Mouse (Mus musculus) heart, postnatal 0 days (tissue): Measurements from ENCODE around the gene Zfp598. TPM values are rescaled to one million over a fixed set of nuclear protein-coding genes. Genes with fewer than 3 reads are reported as not detected.

Experiments
- ATAC-seq: fragments of 200-750 bp; cut with Nextera tagmentation; 2 replicates; pipeline ENCODE4 v1.8.0; 2017; ENCODE audit warnings: low read depth, moderate number of reproducible peaks, moderate library complexity; ENCODE audit not compliant: insufficient read depth
- DNase-seq: peaks from one replicate; pipeline ENCODE4 v3.0.0-alpha.2; 2016; ENCODE audit warnings: low spot score
- H3K27ac ChIP-seq: fragments of 300-500 bp; sonication (generic); 2 replicates; pipeline ENCODE4 v1.5.1; 2014; ENCODE audit warnings: low read depth, mild to moderate bottlenecking
- H3K27me3 ChIP-seq: fragments of 300-500 bp; sonication (generic); 2 replicates; pipeline ENCODE4 v1.6.1; 2014; ENCODE audit warnings: low read length, mixed read lengths; ENCODE audit not compliant: control insufficient read depth, insufficient read depth
- H3K36me3 ChIP-seq: fragments of 300-500 bp; sonication (generic); replicated peaks from 2 replicates; pipeline ENCODE4 v1.6.1; 2014; ENCODE audit warnings: low read length, mixed read lengths; ENCODE audit not compliant: control insufficient read depth, insufficient read depth
- H3K4me1 ChIP-seq: fragments of 300-500 bp; sonication (generic); 2 replicates; pipeline ENCODE4 v1.6.1; 2014; ENCODE audit warnings: antibody characterized with exemption; ENCODE audit not compliant: control insufficient read depth, insufficient read depth
- H3K4me2 ChIP-seq: fragments of 300-500 bp; sonication (generic); 2 replicates; pipeline ENCODE4 v1.6.1; 2014; ENCODE audit warnings: low read depth, mild to moderate bottlenecking, low read length, moderate library complexity
- H3K4me3 ChIP-seq: fragments of 300-500 bp; sonication (generic); 2 replicates; pipeline ENCODE4 v1.5.1; 2014; ENCODE audit warnings: low read depth, low read length
- H3K9ac ChIP-seq: fragments of 300-500 bp; sonication (generic); replicated peaks from 2 replicates; pipeline ENCODE4 v1.6.1; 2014; ENCODE audit warnings: low read depth, low read length, mixed read lengths
- H3K9me3 ChIP-seq: fragments of 300-500 bp; sonication (generic); replicated peaks from 2 replicates; pipeline ENCODE4 v1.6.1; 2016; ENCODE audit warnings: low read length; ENCODE audit not compliant: control insufficient read depth
- CTCF ChIP-seq: IDR thresholded peaks from 2 replicates; pipeline ENCODE4 v1.5.1; 2016; ENCODE audit warnings: antibody characterized with exemption, control low read depth, low read depth
- EP300 ChIP-seq: IDR thresholded peaks from 2 replicates; pipeline ENCODE4 v1.6.1; 2016; ENCODE audit warnings: antibody characterized with exemption, low read depth
- WGBS: fragments of 180-500 bp; shearing (Covaris S2); extraction: QIAGEN DNeasy Blood & Tissue Kit; methylation state at CpG from one replicate; pipeline ENCODE4 v1.1.7; 2014; 5-methylcytosine and 5-hydroxymethylcytosine counted together
- polyA plus RNA-seq: library from polyadenylated mRNA; unstranded; fragments of >200 nt; fragmentation: Nextera tagmentation; extraction: Ambion mirVana; gene quantifications from 2 replicates; pipeline ENCODE4 v1.2.1, GENCODE M21; 2015
- total RNA-seq: library from RNA; depleted of rRNA; stranded (reverse); fragments of >200 nt; gene quantifications from 2 replicates; pipeline ENCODE4 v1.2.3, GENCODE M21; 2014; ENCODE audit warnings: low replicate concordance

Gene Zfp598
- total and polyA plus RNA-seq, 2 experiments from 2014 or later, result 7.8 to 25.4 TPM

DNA sequence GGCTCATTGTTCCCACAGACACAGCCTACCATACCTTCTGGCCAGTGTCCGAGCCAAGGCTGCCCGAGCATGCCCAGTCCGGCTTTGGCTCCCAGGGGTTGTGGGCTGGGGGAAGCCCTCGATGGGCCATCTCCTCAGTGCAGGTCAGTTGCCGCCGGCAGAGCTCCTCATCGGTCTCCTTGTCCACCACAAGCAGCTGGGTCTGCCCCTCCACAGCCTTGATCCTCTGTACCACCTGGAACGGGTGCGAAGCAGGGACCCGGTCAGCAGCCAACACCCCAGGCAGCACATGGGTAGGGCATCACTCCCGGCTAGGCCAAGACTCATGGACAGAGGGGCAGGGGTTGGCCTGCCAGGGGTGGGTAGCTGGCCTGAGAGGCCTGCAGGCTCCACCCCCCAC is 22.0 kb upstream of the Zfp598 start:
- peak overlapping the region; percentile 81 for H3K4me3 ChIP-seq
- peak overlapping the region; percentile 97 for H3K4me2 ChIP-seq
- WGBS, result 68% methylated on average over 11 of the region's 11 CpGs
- peak overlapping the region; percentile 32; the same call in 1 of the 2 replicates for H3K9ac ChIP-seq
- TF ChIP-seq CTCF (no peak), EP300 (no peak)
- ATAC-seq, result no peak
- peaks cover 7% of the 10 kb centered on the region; the same call in 1 of the 2 replicates for H3K27me3 ChIP-seq
- no peak for DNase-seq
- peak overlapping the region; percentile 91 for H3K27ac ChIP-seq
- H3K36me3 ChIP-seq, result no peaks in the 10 kb centered on the region
- H3K9me3 ChIP-seq, result no peaks in the 10 kb centered on the region
- H3K4me1 ChIP-seq, result peaks cover 13% of the 10 kb centered on the region; the same call in 1 of the 2 replicates

- H3K27me3 ChIP-seq, result peaks cover 7% of the 10 kb centered on the region; the same call in 1 of the 2 replicates
- no peak for DNase-seq
- 75% methylated on average over 10 of the region's 10 CpGs for WGBS
Observed at GRCm38 (mm10) chr17:24648731-24649377, 20.6 kb upstream of the Zfp598 start.

DNA sequence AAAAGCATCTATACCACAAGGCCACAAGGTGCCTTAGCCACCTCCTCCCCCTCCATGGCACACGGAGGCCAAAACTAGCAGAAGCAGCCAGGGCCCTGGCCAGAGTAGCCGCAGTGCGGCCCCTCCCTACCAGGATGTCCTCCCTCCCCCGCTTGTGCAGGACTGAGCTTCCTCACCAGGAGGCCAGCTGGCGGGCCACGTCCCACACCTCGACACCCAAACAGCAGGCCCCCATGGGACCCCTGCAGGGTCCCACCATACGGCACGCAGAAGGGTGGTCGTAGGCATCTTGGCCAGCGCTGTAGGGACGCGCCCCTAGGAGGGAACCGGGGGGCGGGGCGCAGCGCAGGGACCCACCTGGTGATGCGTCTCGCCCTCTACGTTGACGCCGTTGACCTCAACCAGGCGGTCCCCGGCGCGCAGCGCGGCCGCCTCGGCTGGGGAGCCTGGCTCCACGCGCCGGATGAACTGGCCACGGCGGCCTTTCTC is 19.9 kb upstream of the Zfp598 start:
- H3K9me3 ChIP-seq, result no peaks in the 10 kb centered on the region
- peaks cover 6% of the 10 kb centered on the region; the same call in 1 of the 2 replicates for H3K4me1 ChIP-seq
- H3K4me3 ChIP-seq, result peak overlapping the region; percentile 81
- peak overlapping the region; percentile 97 for H3K4me2 ChIP-seq
- WGBS, result 1% methylated on average over 35 of the region's 35 CpGs
- DNase-seq (no peak), ATAC-seq (peak; percentile 25)
- no peaks in the 10 kb centered on the region for H3K36me3 ChIP-seq
- H3K27ac ChIP-seq, result peak overlapping the region; percentile 82
- no peak for TF ChIP-seq EP300
- TF ChIP-seq CTCF, result no peak
- peaks cover 7% of the 10 kb centered on the region; the same call in 1 of the 2 replicates for H3K27me3 ChIP-seq
- peak overlapping the region; percentile 83 for H3K9ac ChIP-seq

More at GRCm38 (mm10) chr17:24648731-24649377, 20.6 kb upstream of the Zfp598 start:
- TF ChIP-seq CTCF (no peak), EP300 (no peak)
- Histone ChIP-seq H3K9ac (peak overlapping the region; percentile 83), H3K4me2 (peak overlapping the region; percentile 97), H3K9me3 (no peaks in the 10 kb centered on the region), H3K4me3 (peak overlapping the region; percentile 81), H3K27ac (peak overlapping the region; percentile 91), H3K4me1 (peaks cover 13% of the 10 kb centered on the region; the same call in 1 of the 2 replicates), H3K36me3 (no peaks in the 10 kb centered on the region)
- no peak for ATAC-seq

- Histone ChIP-seq H3K4me2 (peak within 1 kb of the TSS; percentile 97), H3K9me3 (no peaks in the 10 kb centered on the region), H3K27me3 (peaks cover 7% of the 10 kb centered on the region; the same call in 1 of the 2 replicates), H3K27ac (peak within 1 kb of the TSS; percentile 82), H3K9ac (peak within 1 kb of the TSS; percentile 83), H3K4me3 (peak within 1 kb of the TSS; percentile 81), H3K36me3 (no peaks in the 10 kb centered on the region), H3K4me1 (peaks cover 4% of the 10 kb centered on the region; the same call in 1 of the 2 replicates)
- ATAC-seq, result peak; percentile 50
- 1% methylated on average over 35 of the region's 41 CpGs for WGBS
- no peak for TF ChIP-seq CTCF
- TF ChIP-seq EP300, result no peak
- DNase-seq, result no peak
Observed at GRCm38 (mm10) chr17:24650070-24650616, 19.3 kb upstream of the Zfp598 start, which contains the start of gene Slc9a3r2. Gene Slc9a3r2, minus strand, starts transcription at chr17:24650327.

DNA sequence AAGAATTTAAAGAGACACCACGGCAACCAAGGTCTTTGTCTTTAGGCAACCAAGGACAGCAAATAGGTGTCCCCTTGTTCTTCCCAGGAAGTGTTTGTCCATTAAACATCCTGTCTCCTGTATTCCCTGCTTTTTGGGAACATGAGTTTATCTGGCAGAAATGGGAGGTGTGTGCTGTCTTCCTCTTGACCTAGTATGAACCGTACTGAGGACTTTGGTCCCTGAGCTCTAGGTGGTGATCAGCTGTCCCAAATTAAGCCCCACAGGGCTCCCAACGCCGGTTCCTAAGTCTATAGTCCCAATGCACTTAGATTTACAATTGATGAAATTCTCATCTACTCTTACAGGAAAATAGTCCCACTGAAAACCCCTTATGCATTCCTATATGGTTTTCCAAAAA is 18.7 kb upstream of the Zfp598 start:
- no peak for TF ChIP-seq EP300
- TF ChIP-seq CTCF, result no peak
- peaks cover 4% of the 10 kb centered on the region; the same call in 1 of the 2 replicates for H3K4me1 ChIP-seq
- no peak for ATAC-seq
- no peaks in the 10 kb centered on the region for H3K9me3 ChIP-seq
- peak overlapping the region; percentile 97 for H3K4me2 ChIP-seq
- peak overlapping the region; percentile 81; the same call in 1 of the 2 replicates for H3K4me3 ChIP-seq
- 78% methylated on average over 4 of the region's 4 CpGs for WGBS
- no peak overlapping the region for H3K27ac ChIP-seq
- H3K27me3 ChIP-seq, result peaks cover 7% of the 10 kb centered on the region; the same call in 1 of the 2 replicates
- no peaks in the 10 kb centered on the region for H3K36me3 ChIP-seq
- H3K9ac ChIP-seq, result no peak overlapping the region
- no peak for DNase-seq
